Mouse (Mus musculus): ENCODE measurements around the gene Il7r. TPM values are rescaled to one million over a fixed set of nuclear protein-coding genes. Genes with fewer than 3 reads are reported as not detected.

Il7r gene
- polyA plus RNA-seq, 1 experiment = 2.3 TPM

GRCm38 (mm10) chr15:9535200-9535599 lies 5.2 kb upstream of the Il7r start:
- Histone ChIP-seq H3K4me3 (replicated peaks; ENCODE audit: extremely low read depth, low read depth, low read length) (no peak overlapping the region), H3K4me1 (ENCODE audit: control insufficient read depth, insufficient read depth, low read length) (no peaks in the 10 kb centered on the region)
- DNase-seq = no peak
- WGBS = 64% methylated on average over 1 of the region's 1 CpGs
- no peak for TF ChIP-seq POLR2A (IDR thresholded peaks at IDR 0.05; ENCODE audit: borderline replicate concordance, extremely low read depth, low read depth, low read length)
- no peak for TF ChIP-seq CTCF (IDR thresholded peaks at IDR 0.05; ENCODE audit: insufficient read depth, low read length)

DNA sequence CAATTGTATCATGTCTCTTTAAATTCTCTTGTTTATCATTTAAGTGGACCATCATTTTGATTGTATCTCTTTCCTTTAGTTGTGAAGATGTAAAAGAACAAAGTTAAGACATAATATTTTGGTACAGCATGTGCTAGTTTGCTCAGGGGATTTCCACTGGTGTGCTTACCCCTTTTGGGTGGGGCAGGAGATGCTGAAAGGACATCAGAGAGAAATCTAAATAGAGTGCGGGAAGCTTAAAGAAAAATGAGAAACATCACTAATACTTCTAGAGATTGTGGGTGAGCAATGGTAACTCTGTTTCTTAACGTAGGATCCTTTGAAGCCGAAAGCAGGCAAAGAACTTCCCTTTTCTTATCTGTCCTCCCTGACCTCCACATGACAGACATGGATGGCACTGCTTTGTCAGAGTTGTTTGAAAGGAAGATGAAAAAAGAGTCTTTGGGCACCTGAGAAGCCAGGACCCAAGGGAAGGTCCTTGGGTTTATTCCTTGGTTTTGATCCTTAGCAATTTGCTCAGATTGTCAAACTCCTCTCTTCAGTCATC lies 3.5 kb upstream of the Il7r start:
- 45% methylated on average over 3 of the region's 3 CpGs for WGBS
- Histone ChIP-seq H3K4me1 (ENCODE audit: control insufficient read depth, insufficient read depth, low read length) (no peaks in the 10 kb centered on the region), H3K4me3 (replicated peaks; ENCODE audit: extremely low read depth, low read depth, low read length) (no peak overlapping the region)
- no peak for DNase-seq
- TF ChIP-seq POLR2A (IDR thresholded peaks at IDR 0.05; ENCODE audit: borderline replicate concordance, extremely low read depth, low read depth, low read length) (no peak), CTCF (IDR thresholded peaks at IDR 0.05; ENCODE audit: insufficient read depth, low read length) (no peak)

DNA sequence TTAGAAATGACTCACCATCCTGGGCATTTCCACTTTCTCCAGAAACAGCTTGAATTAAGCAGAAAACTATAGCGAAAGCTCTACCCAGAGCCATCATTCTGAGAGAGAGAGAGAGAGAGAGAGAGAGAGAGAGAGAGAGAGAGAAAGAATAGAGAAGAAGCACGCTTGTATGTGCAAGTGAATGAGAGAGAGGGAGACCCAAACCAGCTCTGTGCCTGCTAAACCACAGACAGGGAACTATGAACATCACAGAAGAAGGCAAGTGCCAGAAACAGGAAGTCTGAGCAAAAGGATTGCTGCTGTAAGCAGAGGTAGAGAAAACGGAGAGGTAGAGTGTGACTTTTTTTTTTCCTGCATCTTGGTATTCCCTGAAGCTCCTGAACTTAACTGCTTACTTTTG lies 330 bp downstream of the Il7r start:
- no peak for DNase-seq
- no peaks in the 10 kb centered on the region for H3K4me1 ChIP-seq (ENCODE audit: control insufficient read depth, insufficient read depth, low read length)
- no peak overlapping the region for H3K4me3 ChIP-seq (replicated peaks; ENCODE audit: extremely low read depth, low read depth, low read length)
- no peak for TF ChIP-seq CTCF (IDR thresholded peaks at IDR 0.05; ENCODE audit: insufficient read depth, low read length)
- no peak for TF ChIP-seq POLR2A (IDR thresholded peaks at IDR 0.05; ENCODE audit: borderline replicate concordance, extremely low read depth, low read depth, low read length)
- 59% methylated on average over 3 of the region's 3 CpGs for WGBS

DNA sequence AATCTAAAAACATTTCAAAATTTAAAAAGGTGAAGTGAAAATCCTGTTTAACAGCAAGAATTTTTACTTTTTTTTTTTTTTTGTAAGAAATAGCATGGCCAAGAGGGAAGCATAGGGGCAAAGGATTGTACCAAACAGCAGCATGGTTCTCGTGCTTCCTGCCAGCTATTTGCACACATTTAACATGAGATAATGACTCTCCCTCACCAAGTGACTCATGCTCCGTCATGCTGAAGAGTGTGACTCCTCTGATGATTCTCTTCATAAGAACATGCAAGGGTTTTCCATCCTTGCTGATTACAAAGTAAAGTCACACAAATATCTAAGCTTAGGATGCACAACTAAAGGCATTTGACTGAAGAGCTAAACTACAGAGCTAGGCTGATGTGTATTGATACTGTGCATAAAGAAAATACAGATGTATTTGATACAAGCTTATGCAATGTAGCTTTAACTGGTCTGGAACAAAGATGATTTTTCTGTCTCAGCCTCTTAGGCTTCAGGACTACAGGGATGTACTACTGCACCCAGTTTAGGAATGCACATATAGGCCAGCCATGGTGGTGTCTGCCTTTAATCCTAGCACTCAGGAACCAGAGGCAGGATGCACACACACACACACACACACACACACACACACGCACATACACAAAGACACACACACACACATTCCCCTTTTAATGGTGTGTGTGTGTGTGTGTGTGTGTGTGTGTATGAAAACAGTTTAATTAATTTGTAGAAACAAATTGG lies 1.6 kb downstream of the Il7r start:
- 56% methylated on average over 3 of the region's 3 CpGs for WGBS
- H3K4me1 ChIP-seq (ENCODE audit: control insufficient read depth, insufficient read depth, low read length) = no peaks in the 10 kb centered on the region; the same call in 1 of the 2 replicates
- TF ChIP-seq POLR2A (IDR thresholded peaks at IDR 0.05; ENCODE audit: borderline replicate concordance, extremely low read depth, low read depth, low read length) = no peak
- DNase-seq = no peak
- H3K4me3 ChIP-seq (replicated peaks; ENCODE audit: extremely low read depth, low read depth, low read length) = no peak overlapping the region

DNA sequence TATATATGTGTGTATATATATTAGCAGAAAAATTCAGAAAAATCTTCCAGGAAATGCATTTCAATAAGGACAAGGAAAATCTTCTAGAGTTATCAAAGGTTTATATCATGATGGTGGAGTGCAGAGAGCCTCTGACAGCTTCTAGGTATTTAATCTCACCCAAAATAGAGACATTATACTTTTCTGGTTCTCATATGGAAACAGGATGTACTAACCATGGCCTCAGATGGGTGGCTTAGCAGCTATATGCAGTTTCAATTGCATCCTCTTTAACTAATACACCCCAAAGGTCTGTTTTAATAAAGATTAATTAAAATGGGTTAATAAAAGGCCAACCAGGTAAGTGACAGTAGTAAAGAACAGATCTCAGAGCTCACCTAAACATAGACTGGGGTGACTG lies 3.6 kb downstream of the Il7r start:
- TF ChIP-seq CTCF (IDR thresholded peaks at IDR 0.05; ENCODE audit: insufficient read depth, low read length) = no peak
- no peak for TF ChIP-seq POLR2A (IDR thresholded peaks at IDR 0.05; ENCODE audit: borderline replicate concordance, extremely low read depth, low read depth, low read length)
- no peaks in the 10 kb centered on the region; the same call in 1 of the 2 replicates for H3K4me1 ChIP-seq (ENCODE audit: control insufficient read depth, insufficient read depth, low read length)
- DNase-seq = no peak
- no peak overlapping the region for H3K4me3 ChIP-seq (replicated peaks; ENCODE audit: extremely low read depth, low read depth, low read length)

- Histone ChIP-seq H3K4me3 (replicated peaks; ENCODE audit: extremely low read depth, low read depth, low read length) (no peak overlapping the region), H3K4me1 (ENCODE audit: control insufficient read depth, insufficient read depth, low read length) (no peaks in the 10 kb centered on the region; the same call in 1 of the 2 replicates)
- WGBS = 48% methylated on average over 5 of the region's 5 CpGs
- no peak for DNase-seq
- no peak for TF ChIP-seq CTCF (IDR thresholded peaks at IDR 0.05; ENCODE audit: insufficient read depth, low read length)
- no peak for TF ChIP-seq POLR2A (IDR thresholded peaks at IDR 0.05; ENCODE audit: borderline replicate concordance, extremely low read depth, low read depth, low read length)
Observed at GRCm38 (mm10) chr15:9524907-9525306, 5.1 kb downstream of the Il7r start.

DNA sequence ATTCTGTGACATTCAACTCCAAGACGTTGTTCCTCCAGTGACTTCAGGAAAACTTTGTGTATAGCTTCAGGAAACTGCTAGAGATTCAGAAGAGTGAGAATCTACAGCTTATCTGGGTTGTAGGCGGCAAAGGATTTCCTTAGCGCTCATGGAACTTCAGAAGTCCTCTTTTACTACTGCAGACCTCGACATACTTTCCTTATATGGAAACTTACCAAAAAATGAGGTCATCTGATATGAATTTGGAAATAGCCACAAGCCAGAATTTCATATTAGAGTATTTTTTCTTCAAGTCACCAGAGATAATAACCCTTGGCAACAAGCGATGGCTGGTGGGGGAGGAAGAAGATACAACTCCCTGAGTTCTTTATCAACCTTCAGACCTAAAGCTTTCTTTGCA lies 6.0 kb downstream of the Il7r start:
- H3K4me1 ChIP-seq (ENCODE audit: control insufficient read depth, insufficient read depth, low read length) = no peaks in the 10 kb centered on the region; the same call in 1 of the 2 replicates
- 39% methylated on average over 5 of the region's 5 CpGs for WGBS
- no peak for TF ChIP-seq POLR2A (IDR thresholded peaks at IDR 0.05; ENCODE audit: borderline replicate concordance, extremely low read depth, low read depth, low read length)
- no peak for TF ChIP-seq CTCF (IDR thresholded peaks at IDR 0.05; ENCODE audit: insufficient read depth, low read length)
- DNase-seq = no peak
- H3K4me3 ChIP-seq (replicated peaks; ENCODE audit: extremely low read depth, low read depth, low read length) = no peak overlapping the region

DNA sequence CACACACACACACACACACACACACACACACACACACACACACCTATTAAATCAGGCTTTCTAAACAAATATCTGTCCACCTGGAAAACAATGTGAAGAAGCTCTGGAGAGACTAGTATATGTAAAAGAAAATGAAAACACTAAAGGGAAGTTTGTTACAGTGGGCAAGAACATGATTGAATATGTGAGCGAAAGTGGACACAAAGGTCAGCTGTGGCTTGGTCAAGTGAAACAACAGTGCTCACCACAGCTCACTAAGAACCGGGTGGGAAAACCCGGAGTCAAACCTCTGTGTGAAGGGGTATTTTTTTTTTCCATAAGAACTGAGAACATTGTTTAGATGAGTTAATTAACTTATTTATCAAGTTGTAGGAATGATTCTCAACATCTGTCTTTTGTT lies 6.9 kb downstream of the Il7r start:
- no peak for DNase-seq
- TF ChIP-seq CTCF (IDR thresholded peaks at IDR 0.05; ENCODE audit: insufficient read depth, low read length) = no peak
- TF ChIP-seq POLR2A (IDR thresholded peaks at IDR 0.05; ENCODE audit: borderline replicate concordance, extremely low read depth, low read depth, low read length) = no peak
- Histone ChIP-seq H3K4me3 (replicated peaks; ENCODE audit: extremely low read depth, low read depth, low read length) (no peak overlapping the region), H3K4me1 (ENCODE audit: control insufficient read depth, insufficient read depth, low read length) (no peaks in the 10 kb centered on the region; the same call in 1 of the 2 replicates)
- 71% methylated on average over 3 of the region's 3 CpGs for WGBS

GRCm38 (mm10) chr15:9492077-9492476 lies 37.9 kb downstream of the Il7r start:
- TF ChIP-seq CTCF (IDR thresholded peaks at IDR 0.05; ENCODE audit: insufficient read depth, low read length) = no peak
- no peak for TF ChIP-seq POLR2A (IDR thresholded peaks at IDR 0.05; ENCODE audit: borderline replicate concordance, extremely low read depth, low read depth, low read length)
- H3K4me1 ChIP-seq (ENCODE audit: control insufficient read depth, insufficient read depth, low read length) = no peaks in the 10 kb centered on the region
- H3K4me3 ChIP-seq (replicated peaks; ENCODE audit: extremely low read depth, low read depth, low read length) = no peak overlapping the region
- WGBS = 61% methylated on average over 3 of the region's 3 CpGs
- DNase-seq = no peak
